Mouse (Mus musculus): ENCODE measurements at regions not wholly inside any gene's neighbourhood (a gene's known extent, or its start where the extent isn't known, plus 50 kb on each side); places are given as distances from the start of the nearest gene placed in this dataset.

GRCm38 (mm10) chr13:92914631-92915030, 70.1 kb downstream of the Mtx3 start:
- no peak for TF ChIP-seq CTCF (IDR thresholded peaks at IDR 0.05; ENCODE audit: low read depth)
- no peak for TF ChIP-seq EP300 (optimal IDR thresholded peaks at IDR 0.05)

Data from stomach, postnatal 0 days (tissue).